Mouse (Mus musculus): ENCODE measurements around the gene Ddx4.

Gene Ddx4

DNA sequence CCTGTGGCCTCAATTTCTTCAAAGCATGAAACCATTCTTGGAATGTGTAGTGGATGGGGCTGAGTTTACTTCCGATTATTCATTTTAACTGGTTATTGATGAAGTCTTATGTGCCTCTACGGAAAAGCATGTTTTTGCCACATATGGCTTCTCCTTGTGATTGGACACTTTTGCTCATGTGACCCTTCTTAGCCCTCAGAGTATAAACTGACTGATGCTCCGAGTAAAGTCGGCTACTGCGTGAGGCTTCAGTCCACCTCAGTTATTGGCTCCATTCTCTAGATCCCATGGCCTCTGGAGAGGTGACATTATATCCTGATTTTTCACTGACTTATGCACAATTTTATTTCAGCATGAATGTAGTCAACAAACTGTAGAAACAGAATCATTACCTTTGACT, 99.0 kb downstream of the Ddx4 start:
- no peak for DNase-seq (ENCODE audit: low spot score in 2 of 2)

GRCm38 (mm10) chr13:112551641-112552548, 100.4 kb downstream of the Ddx4 start:
- DNase-seq (ENCODE audit: low spot score in 2 of 2), result no peak

All from urinary bladder, adult 18-20 months (tissue).